Comparison of ENCODE assay signal across 11 mouse cellular contexts in the genomic region with DNA sequence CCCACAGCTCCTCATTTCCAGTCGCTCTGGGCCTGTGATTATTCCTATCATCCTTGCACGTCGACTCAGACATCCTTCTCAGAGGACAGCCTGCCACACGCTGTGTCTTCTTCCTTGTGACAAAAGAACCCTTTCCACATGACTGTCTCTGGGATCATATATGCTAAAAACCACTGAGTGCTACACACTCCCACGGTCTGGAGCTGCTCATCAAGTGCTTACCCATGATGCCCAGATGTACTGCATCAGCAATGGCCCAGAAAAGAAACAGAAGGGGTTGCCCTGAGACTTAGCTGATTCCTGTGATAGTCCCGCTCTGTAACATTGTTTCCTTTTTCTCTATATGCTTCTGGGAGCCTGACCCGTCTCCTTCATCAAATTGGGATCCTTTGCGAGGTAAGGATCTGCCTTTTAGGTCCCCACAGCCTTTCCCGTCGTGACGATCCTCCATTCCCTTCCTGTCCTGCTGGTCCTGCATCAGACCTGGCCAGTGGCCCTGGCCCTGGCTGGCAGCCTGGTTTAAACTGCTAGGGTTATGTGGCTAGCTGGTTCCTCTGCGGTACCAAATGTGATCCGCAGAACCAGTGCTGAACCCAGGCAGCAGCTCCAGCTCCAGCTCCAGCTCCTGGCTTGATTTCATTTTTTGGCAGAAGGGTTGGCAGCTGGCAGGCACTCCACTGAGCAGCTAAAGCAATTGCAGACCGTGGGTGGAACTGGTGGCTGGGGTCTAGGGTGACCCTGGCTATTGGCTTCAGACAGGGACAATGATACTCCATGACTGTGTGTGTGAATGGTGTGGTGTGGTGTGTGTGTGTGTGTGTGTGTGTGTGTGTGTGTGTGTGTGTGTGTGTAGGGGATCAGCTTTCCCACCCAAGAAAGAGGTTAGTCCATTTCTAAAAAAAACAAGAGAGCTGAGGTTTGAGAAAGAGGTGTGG. TPM values are rescaled to one million over a fixed set of nuclear protein-coding genes. Genes with fewer than 3 reads are reported as not detected.
DNase-seq lines count a peak whose midpoint lies in the region; ATAC-seq lines count a peak whose summit lies in the region.
"Had no signal": no experiment of that assay in that cellular context is flagged by ENCODE, and none has a peak within 500 bp of the region (broad histone marks: within the 10 kb centered on the region; RNA-seq: fewer than 3 reads in every experiment).

No protein-coding gene starts in this region.

- H3K27me3 ChIP-seq in forebrain, embryonic 10.5 days (ENCODE audit: poor library complexity, severe bottlenecking) = no peaks in the 10 kb centered on the region
- no peaks in the 10 kb centered on the region for H3K27me3 ChIP-seq in forebrain, embryonic 11.5 days (ENCODE audit: control insufficient read depth, insufficient read depth, low read length)
- H3K27me3 ChIP-seq: neural tube, embryonic 15.5 days had no signal

- no peak overlapping the region for H3K4me2 ChIP-seq in forebrain, embryonic 11.5 days (ENCODE audit: low read depth, low read length, severe bottlenecking)
- H3K4me2 ChIP-seq: neural tube, embryonic 15.5 days had no signal

- DNase-seq in forebrain, embryonic 10.5 days (ENCODE audit: extremely low spot score, low spot score) = no peak
- DNase-seq in forebrain, embryonic 11.5 days (ENCODE audit: low spot score) = no peak
- DNase-seq in retina, postnatal 1 day = peak; percentile 18
- DNase-seq in retina, embryonic 14.5 days (ENCODE audit: low spot score) = no peak
- DNase-seq in layer of hippocampus, adult 9-11 months = peak; percentile 42
- no peak for DNase-seq in urinary bladder, adult 18-20 months (ENCODE audit: low spot score in 2 of 2)
- DNase-seq in kidney, postnatal 25 days = no peak
- DNase-seq in kidney, postnatal 36 days = no peak
- DNase-seq: lung, postnatal 14 days had no signal

- no peaks in the 10 kb centered on the region for H3K36me3 ChIP-seq in forebrain, embryonic 10.5 days (replicated peaks)
- no peaks in the 10 kb centered on the region for H3K36me3 ChIP-seq in forebrain, embryonic 11.5 days (ENCODE audit: control insufficient read depth, insufficient read depth, low read length)
- H3K36me3 ChIP-seq: neural tube, embryonic 15.5 days had no signal

- H3K9me3 ChIP-seq in forebrain, embryonic 10.5 days = no peaks in the 10 kb centered on the region
- no peaks in the 10 kb centered on the region for H3K9me3 ChIP-seq in forebrain, embryonic 11.5 days (ENCODE audit: control insufficient read depth, low read length)
- H3K9me3 ChIP-seq: neural tube, embryonic 15.5 days had no signal

- H3K4me1 ChIP-seq in forebrain, embryonic 10.5 days = peaks cover 13% of the 10 kb centered on the region
- 0 out of 2 replicates have a peak, but pooled peaks cover 2% of the 10 kb centered on the region for H3K4me1 ChIP-seq in forebrain, embryonic 11.5 days (replicated peaks; ENCODE audit: control insufficient read depth, insufficient read depth, low read length)

- H3K4me3 ChIP-seq in forebrain, embryonic 10.5 days = no peak overlapping the region
- no peak overlapping the region for H3K4me3 ChIP-seq in forebrain, embryonic 11.5 days (ENCODE audit: low read depth, low read length)
- H3K4me3 ChIP-seq: neural tube, embryonic 15.5 days had no signal

- WGBS in forebrain, embryonic 10.5 days = 79% methylated on average over 14 of the region's 14 CpGs
- WGBS in forebrain, embryonic 11.5 days = 73% methylated on average over 14 of the region's 14 CpGs

- ATAC-seq in forebrain, embryonic 11.5 days (replicated peaks; ENCODE audit: low FRiP score) = no peak

- no peak overlapping the region for H3K9ac ChIP-seq in forebrain, embryonic 11.5 days (ENCODE audit: low read length)
- H3K9ac ChIP-seq: neural tube, embryonic 15.5 days had no signal

- H3K27ac ChIP-seq in forebrain, embryonic 10.5 days = peak overlapping the region; percentile 56
- H3K27ac ChIP-seq in forebrain, embryonic 11.5 days (ENCODE audit: low read depth, low read length) = no peak overlapping the region
- H3K27ac ChIP-seq: neural tube, embryonic 15.5 days had no signal

RNA-seq across cellular contexts. Expression of a gene that starts 18.5 kb away (rescaled TPM):
- polyA plus RNA-seq in forebrain, embryonic 10.5 days (2016; fragmentation: Nextera tagmentation; extraction: Ambion mirVana) = not detected in 2 replicates
- polyA plus RNA-seq in forebrain, embryonic 11.5 days (2014; fragmentation: Nextera tagmentation; extraction: Ambion mirVana) = not detected in 2 replicates
- polyA plus RNA-seq: heart, embryonic 16.5 days; neural tube, embryonic 15.5 days had no signal

RNA-seq across cellular contexts. Expression of a gene that starts 44.0 kb away (rescaled TPM):
- 9.9 and 12.0 TPM in 2 replicates for polyA plus RNA-seq in forebrain, embryonic 10.5 days (2016; fragmentation: Nextera tagmentation; extraction: Ambion mirVana)
- 8.5 and 12.6 TPM in 2 replicates for polyA plus RNA-seq in forebrain, embryonic 11.5 days (2014; fragmentation: Nextera tagmentation; extraction: Ambion mirVana)

Comparison
In these comparisons a context has a peak if more than half of its experiments do, and no peak if none do; other contexts are left out.
1. DNase-seq: peak in retina, postnatal 1 day (single experiment) and layer of hippocampus, adult 9-11 months (single experiment); none in forebrain, embryonic 10.5 days (single experiment), forebrain, embryonic 11.5 days (single experiment), retina, embryonic 14.5 days (single experiment), urinary bladder, adult 18-20 months (0 of 2), kidney, postnatal 25 days (0 of 2) and kidney, postnatal 36 days (0 of 2).